Mouse (Mus musculus): ENCODE results near the gene Cdc37l1.
A peak's percentile ranks its signal among the peaks of the same experiment; 100 is the strongest.
"Not testable (repeated sequence)": the region's sequence is repeated elsewhere in the genome, so short reads cannot be mapped to it uniquely, and the experiment has no call there.

The Cdc37l1 gene

GRCm38 (mm10) chr19:28990194-28990589, at the start of gene Cdc37l1:
Gene Cdc37l1, plus strand, starts transcription at chr19:28990352.
- peak; percentile 98 for DNase-seq (ENCODE audit: extremely low spot score)

DNA sequence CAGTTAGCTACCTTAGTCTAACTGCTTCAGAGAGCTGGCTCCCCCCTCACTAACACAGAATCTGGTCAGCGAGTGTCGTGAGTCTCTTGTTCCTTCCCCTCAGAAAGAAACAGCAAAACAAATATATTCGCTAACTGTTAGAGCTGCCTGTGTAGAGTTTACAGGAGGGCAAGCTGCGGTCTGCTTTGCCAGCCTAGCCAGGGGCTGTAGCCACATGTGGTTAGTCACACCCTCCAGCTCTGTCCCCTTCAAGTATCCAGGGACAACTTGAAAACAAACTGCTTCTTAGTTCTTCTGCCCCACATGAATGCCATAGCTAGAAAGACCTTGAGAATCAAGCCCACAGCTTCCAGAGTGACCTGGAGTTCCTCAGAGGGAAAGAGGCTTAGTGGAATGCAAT, 48.9 kb upstream of the Cdc37l1 start:
- DNase-seq (ENCODE audit: extremely low spot score), result no peak

DNA sequence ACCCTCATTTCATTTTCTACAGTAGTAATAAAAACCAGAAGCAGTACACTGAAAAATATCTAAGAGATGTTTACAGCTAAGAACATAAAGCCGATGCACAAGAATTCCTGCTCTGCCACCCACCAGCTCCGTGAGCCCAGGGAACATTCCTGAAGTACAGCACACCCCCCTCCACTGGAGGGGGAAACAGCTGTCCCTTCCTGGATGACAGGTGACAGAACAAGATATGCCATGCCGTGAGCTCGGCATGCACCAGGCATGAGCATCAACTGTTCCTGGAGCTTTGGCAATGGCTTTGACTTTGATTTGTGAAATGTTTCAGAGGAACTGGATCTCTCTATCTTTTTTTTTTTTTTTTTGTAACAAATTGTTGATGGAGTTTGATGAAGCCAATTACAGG, 43.4 kb upstream of the Cdc37l1 start:
- DNase-seq (ENCODE audit: extremely low spot score), result no peak

- DNase-seq (ENCODE audit: extremely low spot score), result no peak
Observed at GRCm38 (mm10) chr19:28947311-28947710, 42.8 kb upstream of the Cdc37l1 start.

- DNase-seq (ENCODE audit: extremely low spot score), result no peak
Observed at GRCm38 (mm10) chr19:28951251-28951650, 38.9 kb upstream of the Cdc37l1 start.

GRCm38 (mm10) chr19:28963113-28963512, 27.0 kb upstream of the Cdc37l1 start:
- DNase-seq (ENCODE audit: extremely low spot score), result no peak

DNA sequence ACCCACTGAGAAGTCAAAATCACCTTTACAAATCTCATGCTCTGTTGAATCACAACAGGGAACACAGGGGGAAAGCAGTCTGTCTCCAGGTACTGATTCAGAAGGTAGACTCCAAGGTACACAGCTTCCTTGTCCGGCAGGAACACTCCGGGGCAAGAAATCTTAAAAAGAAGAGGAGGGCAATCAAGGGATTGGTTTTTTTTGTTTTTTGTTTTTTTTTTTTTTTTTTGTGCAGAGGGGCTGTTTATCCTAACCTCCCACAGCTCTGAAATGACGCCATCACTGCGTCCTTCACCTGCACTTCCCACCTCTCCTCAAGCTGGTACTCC, 26.7 kb upstream of the Cdc37l1 start:
- no peak for DNase-seq (ENCODE audit: extremely low spot score)

DNA sequence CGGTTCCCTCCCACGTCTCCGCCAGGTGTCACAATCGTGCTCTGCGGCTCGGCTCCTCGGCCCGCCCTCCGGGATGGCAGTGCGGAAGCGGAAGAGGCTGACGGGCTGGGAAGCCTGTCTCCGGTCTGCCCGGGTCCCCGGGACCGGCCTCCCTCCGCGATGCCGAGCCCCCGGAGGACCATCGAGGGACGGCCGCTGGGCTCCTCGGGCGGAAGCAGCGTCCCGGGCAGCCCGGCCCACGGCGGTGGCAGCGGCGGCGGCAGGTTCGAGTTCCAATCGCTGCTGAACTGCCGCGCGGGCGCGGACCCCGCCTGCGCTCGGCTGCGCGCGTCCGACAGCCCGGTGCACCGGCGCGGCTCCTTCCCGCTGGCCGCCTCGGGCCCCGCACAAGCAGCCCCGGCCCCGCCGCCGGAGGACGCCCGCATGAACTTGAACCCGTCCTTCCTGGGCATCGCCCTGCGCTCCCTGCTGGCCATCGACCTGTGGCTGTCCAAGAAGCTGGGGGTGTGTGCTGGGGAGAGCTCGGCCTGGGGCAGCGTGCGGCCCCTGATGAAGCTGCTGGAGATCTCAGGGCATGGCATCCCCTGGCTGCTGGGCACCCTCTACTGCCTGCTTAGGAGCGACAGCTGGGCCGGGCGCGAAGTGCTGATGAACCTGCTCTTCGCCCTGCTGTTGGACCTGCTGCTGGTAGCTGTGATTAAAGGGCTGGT, 26.2 kb upstream of the Cdc37l1 start, which contains the start of gene Plpp6:
Gene Plpp6, plus strand, starts transcription at position 112 of the 710 bp plus-strand sequence.
- peak; percentile 74 for DNase-seq (ENCODE audit: extremely low spot score)

DNA sequence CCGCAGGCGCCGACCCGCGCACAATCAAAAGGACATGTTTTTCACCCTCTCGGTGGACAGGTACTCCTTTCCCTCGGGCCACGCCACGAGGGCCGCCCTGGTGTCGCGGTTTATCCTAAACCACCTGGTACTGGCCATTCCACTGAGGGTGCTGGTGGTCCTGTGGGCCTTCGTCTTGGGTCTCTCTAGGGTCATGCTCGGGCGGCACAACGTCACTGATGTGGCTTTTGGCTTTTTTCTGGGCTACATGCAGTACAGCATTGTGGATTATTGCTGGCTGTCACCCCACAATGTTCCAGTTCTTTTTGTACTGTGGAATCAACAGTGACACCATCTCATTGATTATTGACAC, 25.6 kb upstream of the Cdc37l1 start:
- no peak for DNase-seq (ENCODE audit: extremely low spot score)

GRCm38 (mm10) chr19:28967652-28968051, 22.5 kb upstream of the Cdc37l1 start, which contains the start of gene 4430402I18Rik:
Gene 4430402I18Rik, minus strand, starts transcription at chr19:28967800.
- peak; percentile 38 for DNase-seq (ENCODE audit: extremely low spot score)

GRCm38 (mm10) chr19:28968178-28968577, 22.0 kb upstream of the Cdc37l1 start:
- DNase-seq (ENCODE audit: extremely low spot score), result no peak

GRCm38 (mm10) chr19:28969231-28969630, 20.9 kb upstream of the Cdc37l1 start:
- DNase-seq (ENCODE audit: extremely low spot score), result no peak

- DNase-seq (ENCODE audit: extremely low spot score), result peak; percentile 14
Observed at GRCm38 (mm10) chr19:28970251-28970650, 19.9 kb upstream of the Cdc37l1 start.

- DNase-seq (ENCODE audit: extremely low spot score), result peak; percentile 79
Observed at GRCm38 (mm10) chr19:28974862-28975611, 15.1 kb upstream of the Cdc37l1 start.

DNA sequence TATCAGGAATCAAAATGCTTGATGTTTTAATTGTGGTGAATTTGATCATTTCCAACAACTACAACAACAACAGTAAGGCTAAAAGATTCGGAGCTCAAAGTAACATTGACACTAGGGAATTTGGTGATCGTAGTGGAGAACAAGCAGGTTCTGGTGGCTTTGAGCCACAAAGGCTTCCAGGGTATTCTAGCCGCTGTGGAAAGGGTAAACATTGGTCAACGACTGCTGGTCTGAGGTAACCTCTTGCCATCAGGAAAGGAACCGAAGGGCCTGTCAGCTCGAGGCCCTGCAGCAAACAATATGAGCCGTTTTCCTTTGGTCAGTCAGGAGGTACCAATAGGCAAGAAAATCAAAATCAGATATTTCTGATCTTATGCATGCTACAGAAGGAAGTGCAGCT, 7.5 kb upstream of the Cdc37l1 start:
- DNase-seq (ENCODE audit: extremely low spot score), result no peak

- DNase-seq (ENCODE audit: extremely low spot score), result no peak
Observed at GRCm38 (mm10) chr19:28989515-28989914, 637 bp upstream of the Cdc37l1 start.

DNA sequence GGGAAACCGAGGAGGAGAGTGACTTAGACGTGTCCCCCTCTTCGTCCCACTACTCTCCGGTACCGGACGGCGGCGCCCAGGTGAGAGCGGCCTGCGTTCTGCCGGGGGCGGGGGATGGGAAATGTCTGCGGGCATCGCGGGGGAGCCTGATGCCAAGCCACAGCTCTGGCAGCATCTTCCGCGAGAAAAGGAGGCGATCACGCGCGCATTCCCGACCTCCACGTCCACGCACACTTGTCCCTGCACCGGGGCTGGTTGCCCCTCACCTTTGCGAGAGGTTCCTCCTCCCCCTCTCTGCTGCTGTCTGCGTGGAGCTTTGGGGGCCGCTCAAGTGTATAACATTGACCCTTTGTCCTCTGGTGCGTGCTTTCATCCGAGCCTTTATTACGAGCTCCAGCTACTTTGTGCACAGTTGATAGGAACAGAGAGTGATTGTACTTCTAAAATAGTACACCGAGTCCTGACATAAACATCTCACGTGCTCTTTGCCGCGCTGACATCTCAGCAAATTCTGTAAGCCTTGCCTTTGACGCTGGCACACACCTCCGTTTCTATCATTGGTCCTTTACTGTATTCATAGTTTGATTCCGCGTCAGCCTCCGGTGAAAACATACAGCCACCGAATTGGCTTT, 554 bp downstream of the Cdc37l1 start:
- no peak for DNase-seq (ENCODE audit: extremely low spot score)

- no peak for DNase-seq (ENCODE audit: extremely low spot score)
Observed at GRCm38 (mm10) chr19:28991391-28991790, 1.2 kb downstream of the Cdc37l1 start.

GRCm38 (mm10) chr19:28994870-28995269, 4.7 kb downstream of the Cdc37l1 start:
- no peak for DNase-seq (ENCODE audit: extremely low spot score)

GRCm38 (mm10) chr19:28995366-28995765, 5.2 kb downstream of the Cdc37l1 start:
- no peak for DNase-seq (ENCODE audit: extremely low spot score)

DNA sequence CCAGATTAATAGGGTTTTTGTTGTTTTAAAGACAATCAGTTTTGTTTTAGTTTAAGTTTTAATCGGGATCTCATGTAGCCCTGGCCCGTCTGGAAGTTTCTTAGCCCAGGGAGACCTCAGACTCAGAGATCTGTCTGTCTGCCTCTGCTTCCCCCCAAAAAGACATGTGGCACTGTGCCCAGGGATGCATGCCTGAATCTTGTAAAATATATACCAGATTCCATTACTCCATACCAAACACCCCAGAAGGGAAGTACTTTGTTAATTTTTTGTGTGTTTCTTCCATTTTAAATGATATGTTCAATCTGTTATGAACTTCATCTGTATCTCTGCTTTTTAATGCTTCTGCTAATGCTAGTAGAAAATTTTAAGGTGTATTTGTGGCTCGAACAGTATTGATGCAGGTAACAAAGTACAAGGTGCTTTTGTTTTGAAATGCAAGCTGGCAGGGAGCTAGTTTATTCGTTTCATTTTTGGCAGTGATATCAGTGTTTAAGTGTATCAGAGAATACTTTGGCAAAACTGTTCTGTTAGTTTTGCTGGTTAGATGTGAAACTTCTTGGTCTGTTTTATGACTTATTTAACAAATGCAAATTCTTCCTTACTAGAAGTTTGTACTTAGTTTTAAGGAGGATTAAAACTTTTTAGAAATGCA, 8.0 kb downstream of the Cdc37l1 start:
- DNase-seq (ENCODE audit: extremely low spot score), result no peak

GRCm38 (mm10) chr19:29000321-29000720, 10.2 kb downstream of the Cdc37l1 start:
- not testable (repeated sequence) for DNase-seq (ENCODE audit: extremely low spot score)

Data from embryo, embryonic 9.5 days (tissue).